Mouse (Mus musculus): ENCODE data around the gene Ryr3.
A peak's percentile ranks its signal among the peaks of the same experiment; 100 is the strongest.

Ryr3 gene

GRCm38 (mm10) chr2:112799351-112799994 is 417.4 kb downstream of the Ryr3 start:
- DNase-seq (ENCODE audit: extremely low spot score, low spot score): no peak

GRCm38 (mm10) chr2:112781631-112782030 is 435.3 kb downstream of the Ryr3 start:
- no peak for DNase-seq (ENCODE audit: extremely low spot score, low spot score)

- peak; percentile 85 for DNase-seq (ENCODE audit: extremely low spot score, low spot score)
These were observed 442.1 kb downstream of the Ryr3 start for GRCm38 (mm10) chr2:112774762-112775161.

DNA sequence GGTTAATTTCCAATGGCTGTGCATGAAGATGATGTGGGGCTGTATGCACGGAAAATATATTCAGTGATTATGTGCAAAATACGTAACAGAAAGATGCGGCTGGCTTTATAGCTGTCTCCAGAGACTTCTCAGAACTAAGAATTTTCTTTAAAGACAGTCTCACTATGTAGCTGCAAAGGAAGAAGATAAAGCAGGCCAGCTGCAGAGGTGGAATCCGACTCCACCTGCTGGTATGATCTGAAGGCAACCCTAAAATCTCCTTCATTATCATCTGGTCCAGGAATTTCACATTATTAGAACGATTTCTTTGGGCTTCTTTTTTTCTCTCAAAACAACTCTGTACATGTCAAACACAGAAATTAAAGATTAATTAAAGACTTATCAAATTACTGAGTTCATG is 449.2 kb downstream of the Ryr3 start:
- no peak for DNase-seq (ENCODE audit: extremely low spot score, low spot score)

DNA sequence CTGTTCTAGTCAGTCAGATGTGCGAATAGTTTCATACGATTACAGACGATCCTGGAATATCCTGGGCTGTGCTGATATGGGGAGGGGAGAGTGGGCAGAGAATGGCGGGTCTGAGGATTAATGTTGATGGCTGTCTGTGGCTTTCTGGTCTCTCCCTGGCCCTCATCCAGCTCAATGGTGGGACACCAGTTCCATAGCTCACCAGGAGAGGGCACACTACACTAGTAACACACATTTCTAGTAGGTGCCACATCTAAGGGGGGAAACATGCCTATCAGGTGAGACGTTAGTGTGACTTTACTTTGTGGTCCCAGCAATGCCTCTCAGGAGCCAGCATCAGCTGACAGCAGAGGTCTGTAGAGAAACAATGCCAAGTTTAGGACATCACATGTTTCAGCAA is 451.9 kb downstream of the Ryr3 start:
- DNase-seq (ENCODE audit: extremely low spot score, low spot score): peak; percentile 26

- no peak for DNase-seq (ENCODE audit: extremely low spot score, low spot score)
These were observed 452.6 kb downstream of the Ryr3 start for GRCm38 (mm10) chr2:112764274-112764673.

- no peak for DNase-seq (ENCODE audit: extremely low spot score, low spot score)
These were observed 454.9 kb downstream of the Ryr3 start for GRCm38 (mm10) chr2:112762006-112762405.

DNA sequence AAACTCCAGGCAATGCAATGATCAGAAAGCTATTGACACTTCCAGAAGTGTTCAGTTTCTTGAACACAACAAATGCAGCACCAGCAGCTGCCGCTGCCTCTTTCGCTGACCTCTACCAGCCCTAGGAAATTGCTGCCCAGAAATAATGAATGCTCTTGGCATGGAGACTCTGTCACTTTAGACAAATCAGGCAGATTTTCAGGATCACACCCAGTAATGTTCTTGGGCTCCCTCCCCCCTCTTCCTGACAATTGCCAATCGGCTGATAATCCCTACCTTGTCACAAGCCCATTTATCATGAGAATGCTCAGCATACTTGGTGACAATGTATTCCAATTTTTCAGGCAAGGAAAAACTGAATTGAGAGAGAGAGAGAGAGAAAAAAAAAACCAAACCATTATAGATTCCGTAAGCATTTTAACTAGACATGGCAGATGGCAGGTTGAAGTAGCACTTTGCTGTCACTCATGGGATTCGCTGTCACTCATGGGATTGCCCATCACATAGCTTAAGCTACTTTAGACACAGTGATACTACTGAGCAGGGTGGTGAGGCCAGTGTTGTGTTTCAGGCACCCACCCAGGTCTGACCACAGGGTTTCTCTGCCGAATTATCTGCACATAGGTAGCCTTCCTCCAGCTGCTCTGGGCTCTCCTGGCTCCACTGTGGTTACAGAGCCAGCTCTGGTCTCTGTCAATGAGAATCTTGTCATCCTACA is 455.5 kb downstream of the Ryr3 start:
- no peak for DNase-seq (ENCODE audit: extremely low spot score, low spot score)

DNA sequence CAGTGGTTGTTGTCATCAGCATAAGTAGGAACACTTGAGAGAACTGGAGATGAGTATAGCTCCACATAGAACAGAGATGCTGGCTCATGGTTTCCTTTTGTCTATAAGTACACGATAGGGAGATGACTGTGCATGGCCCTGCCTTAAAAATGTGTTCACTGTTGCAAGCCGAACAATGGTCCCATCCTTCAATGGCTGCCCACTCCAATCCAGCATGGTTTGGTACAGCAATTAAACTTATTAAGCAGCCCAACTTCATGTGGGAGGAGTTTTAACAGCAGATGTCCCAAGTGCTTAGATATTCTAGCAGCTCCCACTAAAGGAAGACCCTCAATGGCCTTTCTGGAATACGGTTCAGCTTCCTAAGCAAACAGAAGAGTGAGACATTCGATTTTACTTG is 456.2 kb downstream of the Ryr3 start:
- no peak for DNase-seq (ENCODE audit: extremely low spot score, low spot score)

- no peak for DNase-seq (ENCODE audit: extremely low spot score, low spot score)
These were observed 457.2 kb downstream of the Ryr3 start for GRCm38 (mm10) chr2:112759678-112760077.

DNA sequence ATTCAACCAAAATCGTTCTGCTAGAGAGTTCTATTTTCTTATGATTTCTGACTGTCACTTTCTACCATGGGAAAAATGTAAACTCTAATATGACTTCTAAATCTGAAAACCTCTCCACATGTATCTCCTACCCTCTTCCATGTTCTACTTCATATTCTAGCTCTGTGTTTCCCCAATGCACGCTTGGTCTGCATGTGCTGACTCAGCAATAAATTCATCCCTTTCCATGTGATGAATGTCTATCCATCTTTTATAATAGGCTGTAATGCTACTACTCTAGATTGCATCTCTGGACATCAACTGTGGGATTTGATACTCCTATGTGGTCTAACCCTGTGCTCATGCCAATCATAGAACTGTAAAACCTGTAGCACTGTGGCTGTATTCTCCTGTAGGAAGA is 458.2 kb downstream of the Ryr3 start:
- no peak for DNase-seq (ENCODE audit: extremely low spot score, low spot score)

DNA sequence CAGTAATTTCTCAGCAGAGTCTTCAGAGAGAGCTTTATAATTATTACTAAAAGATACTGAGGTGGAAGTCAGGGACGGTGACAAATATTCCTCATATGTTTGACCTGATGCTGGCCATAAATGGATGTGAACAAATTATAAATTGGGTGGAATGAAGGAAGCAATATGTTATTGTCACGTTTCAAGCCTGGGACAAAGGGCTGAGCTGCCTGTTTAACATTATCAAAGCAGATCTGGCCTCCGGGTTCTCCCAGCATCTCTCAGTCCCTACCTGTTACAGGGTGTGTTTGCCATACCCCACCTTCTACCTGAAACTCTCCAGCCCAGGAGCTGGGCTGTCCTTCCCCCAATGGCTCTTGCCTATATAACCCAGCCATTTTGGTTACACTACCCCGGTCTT is 463.6 kb downstream of the Ryr3 start:
- DNase-seq (ENCODE audit: extremely low spot score, low spot score): no peak

GRCm38 (mm10) chr2:112751416-112751815 is 465.5 kb downstream of the Ryr3 start:
- no peak for DNase-seq (ENCODE audit: extremely low spot score, low spot score)

- no peak for DNase-seq (ENCODE audit: extremely low spot score, low spot score)
These were observed 468.4 kb downstream of the Ryr3 start for GRCm38 (mm10) chr2:112748532-112748931.

GRCm38 (mm10) chr2:112732942-112733341 is 484.0 kb downstream of the Ryr3 start:
- DNase-seq (ENCODE audit: extremely low spot score, low spot score): no peak

- DNase-seq (ENCODE audit: extremely low spot score, low spot score): no peak
These were observed 489.1 kb downstream of the Ryr3 start for GRCm38 (mm10) chr2:112727842-112728241.

DNA sequence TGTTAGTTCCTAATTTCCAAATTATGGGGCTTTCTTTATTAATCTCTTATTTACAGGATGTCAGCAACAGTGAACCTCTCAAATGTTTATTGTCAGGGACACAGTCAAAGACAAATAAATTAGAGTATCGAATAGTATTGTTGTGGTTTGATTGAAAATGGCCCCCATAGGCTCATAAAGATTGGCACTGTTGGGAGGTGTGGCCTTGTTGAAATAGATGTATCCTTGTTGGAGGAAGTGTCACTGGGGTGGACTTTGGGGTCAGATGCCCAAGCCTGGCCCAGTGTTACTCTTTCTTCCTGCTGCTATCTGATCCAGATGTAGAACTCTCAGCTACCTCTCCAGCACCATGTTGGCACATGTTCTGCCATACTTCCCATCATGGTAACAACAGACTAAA is 495.7 kb downstream of the Ryr3 start:
- no peak for DNase-seq (ENCODE audit: extremely low spot score, low spot score)

DNA sequence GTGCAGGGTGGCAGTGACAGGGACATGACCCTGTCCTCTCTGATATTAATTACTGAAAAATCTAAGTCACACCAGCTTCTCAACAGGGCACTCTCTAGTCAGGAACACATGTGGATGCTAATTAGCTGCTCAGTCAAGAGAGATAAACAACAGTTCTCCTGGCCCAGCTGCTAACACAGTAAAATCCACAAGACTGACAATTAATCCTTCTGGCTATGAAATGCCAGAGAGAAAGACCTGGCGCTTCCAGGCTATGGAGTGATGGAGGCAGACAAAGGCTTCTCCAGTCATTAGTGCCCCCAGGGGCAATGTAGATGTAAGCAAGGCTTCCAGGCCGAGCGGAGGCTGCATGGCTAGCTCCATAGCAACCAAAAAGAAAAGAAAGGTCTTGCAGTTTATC is 496.2 kb downstream of the Ryr3 start:
- DNase-seq (ENCODE audit: extremely low spot score, low spot score): no peak

GRCm38 (mm10) chr2:112714648-112715047 is 502.2 kb downstream of the Ryr3 start:
- no peak for DNase-seq (ENCODE audit: extremely low spot score, low spot score)

DNA sequence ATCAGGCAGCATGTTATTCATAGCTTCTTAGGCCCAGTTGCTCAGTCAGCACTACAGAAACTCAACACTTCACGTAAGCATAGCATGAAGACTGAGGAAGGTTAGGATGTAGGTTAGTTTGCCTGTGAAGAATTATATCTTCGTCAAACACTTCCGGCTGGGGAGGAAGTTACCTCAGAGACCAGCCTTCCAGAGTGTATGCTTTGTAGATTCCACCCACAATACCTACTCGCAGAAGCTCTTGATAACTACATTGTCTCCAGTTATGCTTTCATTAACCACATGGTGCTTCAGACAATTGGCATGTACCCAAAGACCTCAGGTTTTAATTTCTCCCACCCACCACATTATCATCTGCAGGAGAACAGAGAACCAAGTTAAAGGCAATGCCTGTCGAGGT is 535.1 kb downstream of the Ryr3 start:
- DNase-seq (ENCODE audit: extremely low spot score, low spot score): no peak

DNA sequence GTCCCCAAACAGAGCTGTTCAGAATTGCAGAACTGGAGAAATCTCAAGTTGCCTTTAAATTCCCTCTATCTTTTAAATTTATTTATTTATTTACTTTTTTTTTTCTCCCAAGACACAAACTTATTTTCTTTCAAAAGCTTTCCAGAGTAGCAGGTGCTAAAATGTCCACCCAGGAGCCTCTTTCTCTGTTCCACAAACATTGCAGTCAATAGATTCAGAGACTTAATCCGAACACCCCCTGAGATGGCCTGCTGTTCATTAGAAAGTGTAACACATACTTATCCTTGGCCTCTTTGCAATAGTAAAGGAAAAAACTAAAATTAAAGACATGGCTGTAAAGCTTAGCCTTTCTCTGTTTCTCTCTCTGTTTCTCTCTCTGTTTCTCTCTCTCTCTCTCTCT is 539.6 kb downstream of the Ryr3 start:
- DNase-seq (ENCODE audit: extremely low spot score, low spot score): no peak

GRCm38 (mm10) chr2:112676721-112677120 is 540.2 kb downstream of the Ryr3 start:
- DNase-seq (ENCODE audit: extremely low spot score, low spot score): no peak

DNA sequence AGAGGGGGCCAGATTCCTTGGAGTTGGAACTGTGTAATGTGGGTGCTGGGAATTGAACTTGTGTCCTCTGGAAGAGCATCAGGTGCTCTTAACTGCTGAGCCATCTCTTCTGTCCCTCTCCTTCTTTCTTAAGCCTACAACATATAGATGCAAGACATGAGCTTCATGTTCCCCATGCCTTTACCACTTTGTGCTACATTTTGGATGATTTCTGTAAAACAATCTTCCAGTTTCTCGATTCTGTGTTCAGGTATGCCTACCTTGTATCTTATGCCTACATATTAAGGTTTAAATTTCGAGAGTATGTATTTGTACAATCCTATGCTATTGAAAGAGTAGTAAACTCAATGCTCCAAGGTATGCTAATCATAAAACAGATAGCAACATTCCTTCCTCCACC is 540.7 kb downstream of the Ryr3 start:
- DNase-seq (ENCODE audit: extremely low spot score, low spot score): no peak
